ENCODE assay signal across 8 mouse cellular contexts in genomic region chr7:19811114-19811513, GRCm38 (mm10). TPM values are rescaled to one million over a fixed set of nuclear protein-coding genes. Genes with fewer than 3 reads are reported as not detected.
A peak's percentile ranks its signal among the peaks of the same experiment; 100 is the strongest.
DNase-seq lines count a peak whose midpoint lies in the region; ATAC-seq lines count a peak whose summit lies in the region.

No protein-coding gene starts in this region.

- H3K9me3 ChIP-seq in midbrain, embryonic 14.5 days (ENCODE audit: control insufficient read depth, low read length), result no peaks in the 10 kb centered on the region

- H3K4me1 ChIP-seq in midbrain, embryonic 14.5 days (ENCODE audit: control insufficient read depth, insufficient read depth, low read length), result 0 out of 2 replicates have a peak, but pooled peaks cover 7% of the 10 kb centered on the region

- DNase-seq in heart, adult 11 months, result peak; percentile 94
- no peak for DNase-seq in heart, adult 8-10 months (ENCODE audit: low spot score)
- peak; percentile 77 for DNase-seq in embryo, embryonic 10 days (ENCODE audit: low spot score)
- peak; percentile 66 for DNase-seq in heart, postnatal 4 days
- DNase-seq in kidney, postnatal 4 days, result peak; percentile 80 to 87
- DNase-seq in midbrain, embryonic 14.5 days, result peak; percentile 55
- DNase-seq in left cerebral cortex, adult 9 months (ENCODE audit: low spot score in 2 of 2), result no peak

- H3K9ac ChIP-seq in midbrain, embryonic 14.5 days (replicated peaks; ENCODE audit: low read length), result 0 out of 2 replicates have a peak overlapping the region, but pooled peaks have one; percentile 9

- no peaks in the 10 kb centered on the region for H3K36me3 ChIP-seq in midbrain, embryonic 14.5 days (ENCODE audit: control insufficient read depth, insufficient read depth, low read length)

- ATAC-seq in midbrain, embryonic 14.5 days (ENCODE audit: low FRiP score, low TSS enrichment), result no peak
- ATAC-seq in erythroid progenitor cell, adult 5-6 weeks (replicated peaks; ENCODE audit: low FRiP score, poor library complexity, severe bottlenecking), result no peak

- H3K4me3 ChIP-seq in midbrain, embryonic 14.5 days (replicated peaks; ENCODE audit: low read depth, low read length), result peak overlapping the region; percentile 18

- H3K4me2 ChIP-seq in midbrain, embryonic 14.5 days (ENCODE audit: low read length), result peak overlapping the region; percentile 46

- WGBS in midbrain, embryonic 14.5 days, result 4% methylated on average over 22 of the region's 22 CpGs

- H3K27me3 ChIP-seq in midbrain, embryonic 14.5 days (ENCODE audit: control insufficient read depth, insufficient read depth, low read length), result peaks cover 43% of the 10 kb centered on the region

- H3K27ac ChIP-seq in midbrain, embryonic 14.5 days (replicated peaks; ENCODE audit: low read depth, low read length), result no peak overlapping the region

RNA-seq across cellular contexts. Expression of gene Bcl3, which starts 11.5 kb away (rescaled TPM):
- total RNA-seq in heart, adult 8-10 months (2022), result 1 to 10 TPM; 2.1 to 4.4 (median 3.5) TPM
- total RNA-seq in heart, postnatal 4 days (2021), result 1 to 10 TPM; 4.0 TPM
- 0.77 and 1.2 TPM in 2 replicates for polyA plus RNA-seq in midbrain, embryonic 14.5 days (2014; fragmentation: Nextera tagmentation; extraction: Ambion mirVana)
- 15.5 and 21.3 TPM in 2 replicates for total RNA-seq in erythroid progenitor cell, adult 5-6 weeks (2015; ENCODE audit: low replicate concordance)
- 0.77 TPM in 1 of 2 replicates, not detected in the other for total RNA-seq in erythroid progenitor cell, adult 5-6 weeks (2017; ENCODE audit: low replicate concordance)

RNA-seq across cellular contexts. Expression of gene Cblc, which starts 14.5 kb away (rescaled TPM):
- under 1 TPM in 2 of 4 experiments, not detected in 2; 0.37 to 0.76 TPM for total RNA-seq in heart, adult 8-10 months (2022)
- total RNA-seq in heart, postnatal 4 days (2021), result not detected
- not detected in 2 replicates for polyA plus RNA-seq in midbrain, embryonic 14.5 days (2014; fragmentation: Nextera tagmentation; extraction: Ambion mirVana)
- total RNA-seq in erythroid progenitor cell, adult 5-6 weeks (2015; ENCODE audit: low replicate concordance), result not detected in 2 replicates
- not detected in 2 replicates for total RNA-seq in erythroid progenitor cell, adult 5-6 weeks (2017; ENCODE audit: low replicate concordance)

RNA-seq across cellular contexts. Expression of gene Bcam, which starts 40.3 kb away (rescaled TPM):
- total RNA-seq in heart, adult 8-10 months (2022), result 100 to 1,000 TPM; 185 to 199 (median 197) TPM
- 100 to 1,000 TPM; 263 to 285 TPM for total RNA-seq in heart, postnatal 4 days (2021)
- 4.5 and 7.8 TPM in 2 replicates for polyA plus RNA-seq in midbrain, embryonic 14.5 days (2014; fragmentation: Nextera tagmentation; extraction: Ambion mirVana)
- total RNA-seq in erythroid progenitor cell, adult 5-6 weeks (2015; ENCODE audit: low replicate concordance), result not detected in 2 replicates
- total RNA-seq in erythroid progenitor cell, adult 5-6 weeks (2017; ENCODE audit: low replicate concordance), result not detected in 2 replicates

RNA-seq across cellular contexts. Expression of gene Gm19345, which starts 40.7 kb away (rescaled TPM):
- not detected for total RNA-seq in heart, adult 8-10 months (2022)
- not detected for total RNA-seq in heart, postnatal 4 days (2021)
- polyA plus RNA-seq in midbrain, embryonic 14.5 days (2014; fragmentation: Nextera tagmentation; extraction: Ambion mirVana), result 9.9 and 13.6 TPM in 2 replicates
- not detected in 2 replicates for total RNA-seq in erythroid progenitor cell, adult 5-6 weeks (2015; ENCODE audit: low replicate concordance)
- total RNA-seq in erythroid progenitor cell, adult 5-6 weeks (2017; ENCODE audit: low replicate concordance), result not detected in 2 replicates

RNA-seq across cellular contexts. Expression of gene Ceacam16, which starts 50.0 kb away (rescaled TPM):
- under 1 TPM in 1 of 4 experiments, not detected in 3; 0.27 TPM for total RNA-seq in heart, adult 8-10 months (2022)
- under 1 TPM in 1 of 2 experiments, not detected in 1; 0.38 TPM for total RNA-seq in heart, postnatal 4 days (2021)
- polyA plus RNA-seq in midbrain, embryonic 14.5 days (2014; fragmentation: Nextera tagmentation; extraction: Ambion mirVana), result 0.90 TPM in 1 of 2 replicates, not detected in the other
- not detected in 2 replicates for total RNA-seq in erythroid progenitor cell, adult 5-6 weeks (2015; ENCODE audit: low replicate concordance)
- not detected in 2 replicates for total RNA-seq in erythroid progenitor cell, adult 5-6 weeks (2017; ENCODE audit: low replicate concordance)

Comparison
In these comparisons a context has a peak if more than half of its experiments do, and no peak if none do; other contexts are left out.
1. DNase-seq: peak in heart, adult 11 months (single experiment), embryo, embryonic 10 days (single experiment), heart, postnatal 4 days (single experiment), kidney, postnatal 4 days (2 of 2) and midbrain, embryonic 14.5 days (single experiment); none in heart, adult 8-10 months (single experiment) and left cerebral cortex, adult 9 months (0 of 2).
2. RNA of gene Bcam, which starts 40.3 kb away (total RNA-seq): 263 to 285 TPM in heart, postnatal 4 days and 185 to 199 TPM in heart, adult 8-10 months; not detected in erythroid progenitor cell, adult 5-6 weeks; every median in the first group is over 100 times any median in the second.